Mouse (Mus musculus): ENCODE data around the gene Fam71f1. TPM values are rescaled to one million over a fixed set of nuclear protein-coding genes. Genes with fewer than 3 reads are reported as not detected.

Gene Fam71f1
- polyA plus RNA-seq (2017; shearing (Covaris generic)): not detected

DNA sequence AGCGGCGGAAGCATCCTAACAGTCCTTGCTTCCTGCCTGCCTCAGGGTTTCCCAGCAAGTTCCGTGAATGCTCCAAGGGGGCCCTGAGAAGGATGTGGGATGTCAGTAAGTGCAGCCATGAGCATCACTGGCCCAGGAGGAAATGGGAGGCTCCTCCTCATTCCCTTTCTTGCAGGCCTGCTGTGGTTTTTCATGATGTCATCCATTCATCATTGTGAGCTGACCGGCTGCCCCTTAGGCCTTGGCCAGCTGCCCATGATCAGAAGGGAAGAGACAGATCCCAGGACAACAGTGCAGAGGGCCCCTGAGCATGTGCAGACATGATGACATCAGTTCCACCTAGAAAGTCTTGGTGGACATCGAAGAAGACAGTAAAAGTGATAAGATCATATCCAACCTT lies at the start of gene Fam71f1:
Gene Fam71f1 (plus strand): TSS at position 262 of the 400 bp plus-strand sequence.

DNA sequence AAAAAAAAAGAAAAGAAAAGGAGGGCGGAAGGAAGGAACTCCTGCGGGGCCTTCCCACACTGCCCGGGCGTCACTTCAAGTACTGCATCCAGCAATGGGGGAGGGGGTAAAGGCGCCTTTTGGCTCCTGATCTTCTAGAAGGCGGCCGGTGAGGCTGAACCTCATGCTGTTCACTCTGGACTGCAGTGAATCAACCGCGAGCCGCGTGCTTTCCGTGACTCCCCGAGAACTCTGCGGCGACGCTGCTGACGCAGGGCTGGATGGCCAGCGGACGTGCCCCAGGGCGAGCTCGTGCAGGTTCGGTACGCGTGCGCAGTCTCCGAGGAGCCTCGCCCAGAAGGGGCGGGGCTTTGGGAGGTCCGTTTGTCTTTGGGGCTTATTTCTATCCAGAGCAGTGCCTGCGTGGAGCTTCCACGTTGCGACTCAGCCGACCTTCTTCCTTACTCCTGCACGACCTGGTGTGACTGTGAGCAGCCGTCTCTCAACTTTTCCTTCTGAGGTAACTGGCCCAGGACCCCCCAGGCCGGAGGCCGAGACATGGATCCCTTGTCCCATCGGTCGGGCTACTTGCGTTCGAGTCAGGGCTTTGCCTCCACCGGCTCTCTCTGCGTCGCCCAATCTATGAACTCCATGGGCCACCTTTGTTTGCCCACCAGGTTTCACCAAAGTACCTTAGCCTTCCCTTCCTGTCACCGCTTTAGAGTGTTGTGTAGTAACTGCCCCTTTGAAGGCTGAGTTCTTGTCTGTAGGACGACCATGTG lies 46.4 kb upstream of the Fam71f1 start, which contains the start of gene Hilpda:
Gene Hilpda (plus strand): TSS at position 177 of the 761 bp plus-strand sequence.

DNA sequence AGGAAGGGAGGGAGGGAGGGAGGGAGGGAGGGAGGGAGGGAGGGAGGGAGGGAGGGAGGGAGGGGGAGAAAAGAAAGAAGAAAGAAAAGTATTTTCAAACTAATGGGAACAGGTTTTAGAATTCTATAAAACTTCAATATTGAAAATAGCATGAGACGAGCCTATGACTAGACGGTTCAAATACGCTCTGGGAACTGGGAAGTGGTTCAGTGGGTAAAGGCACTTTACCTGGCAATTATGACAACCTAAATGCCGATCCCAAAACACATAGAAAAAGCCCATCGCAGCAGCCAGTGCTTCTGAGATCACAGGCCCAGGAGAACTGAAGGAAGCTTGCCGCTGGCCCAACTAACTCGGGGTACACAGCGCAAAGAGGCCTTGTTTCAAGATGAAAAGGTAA lies 39.6 kb upstream of the Fam71f1 start, which contains the start of gene Fam71f2:
Gene Fam71f2 (plus strand): TSS at position 301 of the 400 bp plus-strand sequence.

DNA sequence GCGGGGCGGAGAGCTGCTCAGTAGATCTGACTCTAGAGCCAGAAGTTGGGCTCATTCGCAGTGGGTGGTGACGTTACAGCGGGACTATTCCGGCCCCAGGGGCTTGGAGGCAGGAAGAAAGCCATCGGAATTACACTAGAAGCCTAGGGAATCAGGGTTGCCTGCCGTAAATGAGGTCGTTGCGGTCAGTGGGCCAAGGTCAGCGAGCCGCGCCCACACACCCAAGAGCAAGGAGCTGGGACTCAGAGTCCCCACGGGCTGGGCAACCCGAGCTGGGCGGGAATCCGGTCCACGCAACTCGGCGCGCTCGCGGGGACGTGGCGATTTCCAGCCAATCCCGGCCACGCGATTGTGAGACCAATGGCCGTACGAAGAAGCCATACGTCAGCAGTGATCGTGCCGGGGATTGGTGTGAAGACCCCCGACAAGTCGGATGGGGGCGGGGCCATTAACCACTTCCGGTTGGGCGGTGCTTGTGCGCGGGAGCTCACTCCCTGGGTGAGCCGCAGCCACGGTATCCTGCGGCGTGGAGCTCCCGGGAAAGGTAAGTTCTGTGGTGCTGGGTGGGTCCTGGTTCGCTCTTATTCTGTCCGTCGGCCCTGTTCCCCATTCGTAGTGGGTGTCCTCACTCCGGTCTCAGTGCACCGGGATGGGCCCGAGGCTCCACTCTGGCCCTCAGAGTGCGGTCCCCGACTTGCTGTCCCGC lies 28.9 kb downstream of the Fam71f1 start, which contains the start of gene Calu:
Gene Calu (plus strand): TSS at position 405 of the 706 bp plus-strand sequence.

Other genes starting within 250 kb of the Fam71f1 start
- gene Rbm28, start 154.1 kb upstream of the Fam71f1 start, polyA plus RNA-seq (2017; shearing (Covaris generic)): 54.2 TPM
- gene Prrt4, start 139.6 kb upstream of the Fam71f1 start, polyA plus RNA-seq (2017; shearing (Covaris generic)): not detected
- 182 TPM for gene Impdh1, start 102.8 kb upstream of the Fam71f1 start, polyA plus RNA-seq (2017; shearing (Covaris generic))
- 25.5 TPM for gene Hilpda, start 46.7 kb upstream of the Fam71f1 start, polyA plus RNA-seq (2017; shearing (Covaris generic))
- gene Fam71f2, start 39.5 kb upstream of the Fam71f1 start, polyA plus RNA-seq (2017; shearing (Covaris generic)): 0.73 TPM
- gene Calu, start 28.9 kb downstream of the Fam71f1 start, polyA plus RNA-seq (2017; shearing (Covaris generic)): 89.1 TPM
- 0.27 TPM for gene Opn1sw, start 69.3 kb downstream of the Fam71f1 start, polyA plus RNA-seq (2017; shearing (Covaris generic))
- gene Ccdc136, start 77.2 kb downstream of the Fam71f1 start, polyA plus RNA-seq (2017; shearing (Covaris generic)): not detected
- not detected for gene Flnc, start 114.1 kb downstream of the Fam71f1 start, polyA plus RNA-seq (2017; shearing (Covaris generic))
- gene Atp6v1f, start 148.6 kb downstream of the Fam71f1 start, polyA plus RNA-seq (2017; shearing (Covaris generic)): 277 TPM
- not detected for gene Atp6v1fnb, start 152.3 kb downstream of the Fam71f1 start, polyA plus RNA-seq (2017; shearing (Covaris generic))
- not detected for gene Kcp, start 188.8 kb downstream of the Fam71f1 start, polyA plus RNA-seq (2017; shearing (Covaris generic))
- 2.4 TPM for gene Irf5, start 207.5 kb downstream of the Fam71f1 start, polyA plus RNA-seq (2017; shearing (Covaris generic))

Measured in naive thymus-derived CD4-positive, alpha-beta T cell, adult 5 months (primary cell).